Mouse (Mus musculus) CH12.LX (cell line): Measurements from ENCODE around the gene D2hgdh. TPM values are rescaled to one million over a fixed set of nuclear protein-coding genes. Genes with fewer than 3 reads are reported as not detected.
A peak's percentile ranks its signal among the peaks of the same experiment; 100 is the strongest.

Experiments used
- DNase-seq: peaks from one replicate; pipeline ENCODE4 v3.0.0-alpha.2; 2013; ENCODE audit errors: extremely low read depth
- H3K27ac ChIP-seq: 2 replicates; pipeline ENCODE4 v1.5.1; 2012; ENCODE audit warnings: low read depth, mild to moderate bottlenecking, control low read depth, moderate library complexity; ENCODE audit not compliant: insufficient read depth
- H3K27me3 ChIP-seq: replicated peaks from 2 replicates; pipeline ENCODE3; 2012; ENCODE audit warnings: inconsistent platforms
- H3K36me3 ChIP-seq, 2 experiments: replicated peaks in 1 of 2; 2 replicates each; pipeline versions ENCODE3 to v1.6.1; 2012; ENCODE audit warnings: inconsistent platforms in 1 of 2, low read length in 1 of 2, mild to moderate bottlenecking in 1 of 2, mixed read lengths in 1 of 2, moderate library complexity in 1 of 2; ENCODE audit not compliant: control insufficient read depth in 1 of 2, insufficient read depth in 1 of 2
- H3K4me1 ChIP-seq, 2 experiments: 2 replicates each; pipeline ENCODE4 v1.6.1; 2012; ENCODE audit warnings: inconsistent platforms in 1 of 2, moderate library complexity in 1 of 2; ENCODE audit not compliant: insufficient read depth in 2 of 2, control insufficient read depth in 1 of 2
- H3K4me2 ChIP-seq: 2 replicates; pipeline ENCODE4 v1.6.1; 2012; ENCODE audit warnings: low read depth, mild to moderate bottlenecking, control low read depth; ENCODE audit not compliant: poor library complexity, insufficient read depth, severe bottlenecking
- H3K4me3 ChIP-seq, 3 experiments: fragments of 150-350 bp in 1 of 3; sonication (generic) in 1 of 3; replicated peaks in 1 of 3; 2 replicates each; pipeline versions ENCODE3 to v1.5.1; 2011 to 2012; ENCODE audit warnings: low read depth in 2 of 3, low read length in 2 of 3, mild to moderate bottlenecking in 2 of 3, moderate library complexity in 2 of 3, control low read depth in 1 of 3, improper control_type of control experiment in 1 of 3, inconsistent platforms in 1 of 3, mixed read lengths in 1 of 3; ENCODE audit not compliant: poor library complexity in 1 of 3
- H3K79me2 ChIP-seq: replicated peaks from 2 replicates; pipeline ENCODE4 v1.6.1; 2012; ENCODE audit warnings: mild to moderate bottlenecking, moderate library complexity; ENCODE audit not compliant: control insufficient read depth, poor library complexity, insufficient read depth, severe bottlenecking; ENCODE audit errors: extremely low read depth
- H3K9ac ChIP-seq: 2 replicates; pipeline ENCODE4 v1.6.1; 2012; ENCODE audit warnings: low read depth, mild to moderate bottlenecking, control low read depth, moderate library complexity; ENCODE audit not compliant: insufficient read depth
- H3K9me3 ChIP-seq: replicated peaks from 2 replicates; pipeline ENCODE3; 2012; ENCODE audit warnings: low read length, inconsistent platforms, mixed read lengths
- CHD2 ChIP-seq: IDR thresholded peaks from 2 replicates; pipeline ENCODE4 v1.6.1; 2011; ENCODE audit warnings: low read length, improper control_type of control experiment
- EP300 ChIP-seq: IDR thresholded peaks from 2 replicates; pipeline ENCODE4 v1.6.1; 2011; ENCODE audit warnings: low read length, improper control_type of control experiment
- ETS1 ChIP-seq: conservative IDR thresholded peaks from 2 replicates; pipeline ENCODE4 v1.6.1; 2012; ENCODE audit warnings: low read depth, mild to moderate bottlenecking, inconsistent platforms, low read length, improper control_type of control experiment, moderate library complexity
- HCFC1 ChIP-seq: IDR thresholded peaks from 2 replicates; pipeline ENCODE4 v1.6.1; 2012; ENCODE audit warnings: low read depth, mild to moderate bottlenecking, inconsistent platforms, low read length, improper control_type of control experiment
- IRF4 ChIP-seq: IDR thresholded peaks from 2 replicates; pipeline ENCODE4 v1.6.1; 2014; ENCODE audit warnings: low read depth, mild to moderate bottlenecking, inconsistent platforms, low read length, improper control_type of control experiment
- MAFK ChIP-seq: IDR thresholded peaks from 2 replicates; pipeline ENCODE4 v1.6.1; 2011; ENCODE audit warnings: low read length, improper control_type of control experiment; ENCODE audit not compliant: insufficient replicate concordance
- MYC ChIP-seq: IDR thresholded peaks from 2 replicates; pipeline ENCODE4 v1.6.1; 2011; ENCODE audit warnings: low read depth, mild to moderate bottlenecking, improper control_type of control experiment, low read length
- POLR2AphosphoS2 ChIP-seq: IDR thresholded peaks from 2 replicates; pipeline ENCODE4 v1.6.1; 2011; ENCODE audit warnings: low read depth, low read length, improper control_type of control experiment
- RAD21 ChIP-seq: IDR thresholded peaks from 2 replicates; pipeline ENCODE4 v1.6.1; 2011; ENCODE audit warnings: low read depth, mild to moderate bottlenecking, low read length, improper control_type of control experiment, moderate library complexity
- SMC3 ChIP-seq: IDR thresholded peaks from 2 replicates; pipeline ENCODE4 v1.6.1; 2011; ENCODE audit warnings: low read depth, low read length, improper control_type of control experiment
- TBP ChIP-seq: conservative IDR thresholded peaks from 2 replicates; pipeline ENCODE4 v1.6.1; 2011; ENCODE audit warnings: low read depth, low read length, improper control_type of control experiment
- TCF12 ChIP-seq: IDR thresholded peaks from 2 replicates; pipeline ENCODE4 v1.6.1; 2014; ENCODE audit warnings: low read depth, mild to moderate bottlenecking, inconsistent platforms, low read length, improper control_type of control experiment
- UBTF ChIP-seq: IDR thresholded peaks from 2 replicates; pipeline ENCODE4 v1.6.1; 2012; ENCODE audit warnings: low read depth, mild to moderate bottlenecking, inconsistent platforms, low read length, improper control_type of control experiment, moderate library complexity
- USF1 ChIP-seq: IDR thresholded peaks from 2 replicates; pipeline ENCODE4 v1.6.1; 2014; ENCODE audit warnings: low read depth, mild to moderate bottlenecking, inconsistent platforms, low read length, improper control_type of control experiment
- ZKSCAN1 ChIP-seq: IDR thresholded peaks from 2 replicates; pipeline ENCODE4 v1.6.1; 2012; ENCODE audit warnings: low read depth, inconsistent platforms, low read length, improper control_type of control experiment, borderline replicate concordance
- ZMIZ1 ChIP-seq: IDR thresholded peaks from 2 replicates; pipeline ENCODE4 v1.6.1; 2012; ENCODE audit warnings: low read depth, mild to moderate bottlenecking, inconsistent platforms, low read length, improper control_type of control experiment
- dilution Hi-C: fragments of 300-500 bp; cut with MboI; formaldehyde crosslinking; loops from 2 replicates; pipeline ENCODE4 v1.14.3; 2020; ENCODE audit warnings: low sequenced_read_pairs; ENCODE audit not compliant: extremely low pct_unique_long_range_greater_than_20kb, extremely low pct_ligation_motif_present
- in situ Hi-C: fragments of 300-500 bp; cut with MboI; formaldehyde crosslinking; loops from 3 replicates; pipeline ENCODE4 v1.14.3; 2019; ENCODE audit warnings: low sequenced_read_pairs, low pct_ligation_motif_present, low pct_unique_long_range_greater_than_20kb, mixed read lengths
- polyA plus RNA-seq: library from polyadenylated mRNA; unstranded; fragments of >175 nt; gene quantifications from 2 replicates; pipeline ENCODE4 v1.2.1, GENCODE M21; 2012; ENCODE audit warnings: low read depth; ENCODE audit not compliant: insufficient read length
- total RNA-seq, 2 experiments: library from RNA; depleted of rRNA; stranded (reverse); fragments of 300-350 nt in 1 of 2; fragments of >200 nt in 1 of 2; gene quantifications; 2 replicates each; pipeline ENCODE4 v1.2.3; 2012 to 2014

D2hgdh gene
- total and polyA plus RNA-seq, 3 experiments: 11.1 to 14.3 (median 13.1) TPM

GRCm38 (mm10) chr1:93818722-93819121 is 6.0 kb upstream of the D2hgdh start:
- H3K4me2 ChIP-seq: no peak overlapping the region
- no peaks in the 10 kb centered on the region for H3K27me3 ChIP-seq
- no peak overlapping the region for H3K4me3 ChIP-seq
- no peak overlapping the region for H3K9ac ChIP-seq
- H3K9me3 ChIP-seq: no peaks in the 10 kb centered on the region
- DNase-seq: no peak
- dilution Hi-C loops: no loop called here
- in situ Hi-C loops: loop anchor here (10.0 kb wide), 1 partner anchor 226 kb away; no protein-coding TSS in a partner anchor
- H3K4me1 ChIP-seq: peaks cover 0 to 1% of the 10 kb centered on the region in 2 experiments; a peak in 1 of 4 replicates
- peaks cover 57 to 88% of the 10 kb centered on the region in 2 experiments for H3K36me3 ChIP-seq
- no peaks in the 10 kb centered on the region for H3K79me2 ChIP-seq
- no peak overlapping the region for H3K27ac ChIP-seq
- no peak for TF ChIP-seq TCF12
- TF ChIP-seq RAD21: no peak
- TF ChIP-seq ZKSCAN1: no peak
- no peak for TF ChIP-seq ZMIZ1
- no peak for TF ChIP-seq ETS1
- no peak for TF ChIP-seq IRF4
- no peak for TF ChIP-seq SMC3
- TF ChIP-seq HCFC1: no peak
- TF ChIP-seq USF1: no peak
- TF ChIP-seq EP300: no peak
- TF ChIP-seq MYC: no peak
- TF ChIP-seq CHD2: no peak

- no peaks in the 10 kb centered on the region for H3K27me3 ChIP-seq
- no peaks in the 10 kb centered on the region for H3K9me3 ChIP-seq
- no peak for DNase-seq
- in situ Hi-C loops: no loop called here
- H3K9ac ChIP-seq: peak overlapping the region; percentile 84; the same call in 1 of the 2 replicates
- no peak overlapping the region for H3K27ac ChIP-seq
- peaks cover 8 to 50% of the 10 kb centered on the region in 2 experiments for H3K36me3 ChIP-seq
- H3K4me3 ChIP-seq: peak overlapping the region in 2 of 3 experiments; percentile 41 to 56
- H3K4me1 ChIP-seq: peaks cover 6 to 19% of the 10 kb centered on the region in 2 experiments
- dilution Hi-C loops: no loop called here
- no peaks in the 10 kb centered on the region for H3K79me2 ChIP-seq
- peak overlapping the region; percentile 77; the same call in 1 of the 2 replicates for H3K4me2 ChIP-seq
- TF ChIP-seq POLR2AphosphoS2 (no peak), MAFK (no peak), CHD2 (no peak), USF1 (no peak), UBTF (no peak), TBP (no peak), HCFC1 (no peak)
Observed at GRCm38 (mm10) chr1:93823796-93824495, 763 bp upstream of the D2hgdh start.
